Mouse (Mus musculus): ENCODE measurements around the gene Slc41a1.

The Slc41a1 gene

DNA sequence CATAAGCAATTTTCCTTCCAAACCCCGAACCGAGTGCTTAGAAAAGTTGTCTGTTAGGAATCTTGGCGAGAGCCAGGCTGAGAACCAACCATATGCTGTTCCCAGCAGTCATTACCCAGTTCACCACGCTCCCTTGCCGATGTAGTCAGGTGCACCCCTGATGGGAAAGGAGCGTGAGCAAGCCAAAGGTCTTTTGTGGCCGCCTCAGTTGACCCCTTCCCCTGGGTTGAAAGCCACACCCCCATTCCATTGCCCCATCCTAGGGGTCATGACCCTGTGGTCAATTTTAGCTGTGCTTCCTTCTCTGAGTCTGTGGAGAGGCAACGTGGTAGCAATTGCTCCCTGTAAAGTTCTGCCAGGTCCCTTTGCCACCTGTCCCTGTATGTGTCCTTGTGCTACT is 17.6 kb downstream of the Slc41a1 start:
- TF ChIP-seq GATA4 (IDR thresholded peaks at IDR 0.05; ENCODE audit: insufficient replicate concordance, low read length): no peak

DNA sequence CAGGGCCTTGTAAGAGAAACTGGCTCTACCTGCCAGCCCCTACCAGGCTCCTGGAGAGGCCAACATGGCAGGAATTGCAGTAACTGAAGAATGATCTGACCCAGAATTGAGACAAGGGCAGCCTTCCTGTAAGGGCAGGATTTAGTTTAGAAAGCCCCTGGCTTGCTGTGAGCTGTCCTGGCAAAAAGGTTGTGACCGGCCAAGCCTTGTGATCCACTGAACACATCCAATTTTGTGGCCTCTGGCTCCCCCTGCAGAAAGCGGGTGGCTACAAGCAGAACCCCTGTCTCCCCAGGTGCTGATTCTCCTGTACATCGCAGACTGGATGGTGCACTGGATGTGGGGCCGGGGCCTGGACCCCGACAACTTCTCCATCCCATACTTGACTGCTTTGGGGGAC is 19.0 kb downstream of the Slc41a1 start:
- no peak for TF ChIP-seq GATA4 (IDR thresholded peaks at IDR 0.05; ENCODE audit: insufficient replicate concordance, low read length)

GRCm38 (mm10) chr1:131861811-131862210 is 34.5 kb downstream of the Slc41a1 start:
- no peak for TF ChIP-seq GATA4 (IDR thresholded peaks at IDR 0.05; ENCODE audit: insufficient replicate concordance, low read length)

GRCm38 (mm10) chr1:131865596-131865995 is 38.3 kb downstream of the Slc41a1 start:
- no peak for TF ChIP-seq GATA4 (IDR thresholded peaks at IDR 0.05; ENCODE audit: insufficient replicate concordance, low read length)

- TF ChIP-seq GATA4 (IDR thresholded peaks at IDR 0.05; ENCODE audit: insufficient replicate concordance, low read length): no peak
These were observed 39.2 kb downstream of the Slc41a1 start for GRCm38 (mm10) chr1:131866304-131866999.

DNA sequence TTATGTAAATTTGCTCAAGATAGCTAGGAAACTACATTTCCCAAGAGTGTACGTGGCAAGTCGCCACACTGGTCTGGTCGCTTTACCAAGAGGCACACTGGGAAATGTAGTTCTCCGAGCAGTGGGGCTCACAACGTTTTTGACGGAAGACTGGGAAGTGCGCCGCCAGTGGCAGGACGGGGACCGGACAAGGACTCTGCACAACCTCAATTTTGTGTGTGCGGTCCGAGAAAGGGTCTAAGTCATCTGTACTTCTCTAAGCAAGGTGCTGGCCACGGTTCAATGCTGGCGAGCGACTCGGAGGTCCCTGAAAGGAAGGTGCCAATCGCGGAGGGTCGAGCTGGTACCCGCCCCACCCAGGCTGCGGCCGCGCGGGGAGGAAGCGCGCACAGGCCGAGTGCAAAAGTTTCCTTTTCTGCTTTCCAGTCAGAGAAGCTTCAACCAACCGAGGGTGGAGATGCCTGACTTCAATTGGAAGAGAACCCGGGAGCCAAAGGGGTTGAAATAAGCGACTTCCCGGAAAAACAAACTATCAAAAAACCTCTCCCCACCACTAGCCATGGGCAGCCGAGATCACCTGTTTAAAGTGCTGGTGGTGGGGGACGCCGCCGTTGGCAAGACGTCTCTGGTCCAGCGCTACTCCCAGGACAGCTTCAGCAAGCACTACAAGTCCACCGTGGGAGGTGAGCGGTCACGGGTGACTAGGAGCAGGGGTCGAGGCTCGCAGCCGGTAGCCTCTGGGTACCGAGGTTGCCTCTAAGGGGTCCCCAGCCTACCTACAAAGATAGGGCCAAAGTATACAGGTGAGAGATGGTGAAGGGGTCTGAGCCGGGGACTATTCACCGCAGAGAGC is 40.0 kb downstream of the Slc41a1 start, which contains the start of gene Rab29:
Gene Rab29 (plus strand): TSS at position 132 of the 853 bp plus-strand sequence.
- no peak for TF ChIP-seq GATA4 (IDR thresholded peaks at IDR 0.05; ENCODE audit: insufficient replicate concordance, low read length)

DNA sequence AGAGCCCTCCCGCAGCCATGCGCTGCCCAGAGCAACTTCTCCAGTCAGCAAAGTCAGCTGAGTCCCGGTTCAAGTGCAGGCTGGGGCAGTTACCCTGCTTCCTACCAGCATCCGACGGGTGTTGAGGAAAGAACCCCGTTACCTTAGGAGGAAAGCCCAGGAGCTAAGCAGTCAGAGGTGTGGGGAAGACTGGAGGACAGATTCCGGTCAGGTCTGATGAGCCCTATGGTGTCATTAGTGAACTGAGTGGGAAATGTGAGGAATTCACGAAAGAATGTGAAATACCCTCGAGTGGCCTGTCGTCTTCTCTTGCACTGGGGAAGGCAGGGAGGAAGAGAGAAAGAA is 40.6 kb downstream of the Slc41a1 start:
- TF ChIP-seq GATA4 (IDR thresholded peaks at IDR 0.05; ENCODE audit: insufficient replicate concordance, low read length): no peak

DNA sequence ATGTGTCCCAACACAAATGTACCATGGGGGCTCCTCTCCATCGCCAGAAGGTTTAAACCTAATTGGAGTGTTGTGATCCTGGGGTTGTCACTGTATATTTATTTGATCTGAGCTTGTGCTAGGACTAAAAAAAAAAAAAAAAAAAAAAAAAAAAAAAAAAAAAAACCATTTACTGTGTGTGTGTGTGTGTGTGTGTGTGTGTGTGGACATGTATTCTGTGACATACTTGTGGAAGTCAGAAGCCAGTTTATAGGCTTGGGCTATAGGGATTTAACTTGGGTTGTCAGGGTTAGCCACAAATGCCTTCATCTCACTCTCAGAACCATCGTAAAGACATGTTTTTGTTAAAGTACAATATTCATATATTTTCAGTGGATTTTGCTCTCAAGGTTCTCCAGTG is 42.3 kb downstream of the Slc41a1 start:
- no peak for TF ChIP-seq GATA4 (IDR thresholded peaks at IDR 0.05; ENCODE audit: insufficient replicate concordance, low read length)

- no peak for TF ChIP-seq GATA4 (IDR thresholded peaks at IDR 0.05; ENCODE audit: insufficient replicate concordance, low read length)
These were observed 45.6 kb downstream of the Slc41a1 start for GRCm38 (mm10) chr1:131872856-131873255.

GRCm38 (mm10) chr1:131879816-131880215 is 52.5 kb downstream of the Slc41a1 start:
- no peak for TF ChIP-seq GATA4 (IDR thresholded peaks at IDR 0.05; ENCODE audit: insufficient replicate concordance, low read length)

DNA sequence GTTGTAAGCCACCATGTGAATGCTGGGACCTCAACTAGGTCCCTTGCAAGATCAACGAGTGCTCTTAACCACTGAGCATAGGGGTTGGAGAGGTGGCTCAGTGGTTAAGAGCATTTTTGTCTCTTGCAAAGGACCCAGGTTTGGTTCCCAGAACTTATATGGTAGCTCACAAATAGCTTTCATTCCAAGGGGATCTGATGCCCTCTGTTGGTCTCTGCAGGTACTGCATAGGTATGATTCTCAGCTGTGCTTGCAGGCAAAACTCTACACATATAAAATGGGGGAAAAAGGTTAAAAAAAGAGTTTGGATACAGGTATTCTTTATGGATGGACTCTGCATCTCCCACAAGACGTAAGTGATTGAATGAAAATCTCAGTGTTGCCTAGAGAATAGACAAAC is 55.5 kb downstream of the Slc41a1 start:
- TF ChIP-seq GATA4 (IDR thresholded peaks at IDR 0.05; ENCODE audit: insufficient replicate concordance, low read length): no peak

DNA sequence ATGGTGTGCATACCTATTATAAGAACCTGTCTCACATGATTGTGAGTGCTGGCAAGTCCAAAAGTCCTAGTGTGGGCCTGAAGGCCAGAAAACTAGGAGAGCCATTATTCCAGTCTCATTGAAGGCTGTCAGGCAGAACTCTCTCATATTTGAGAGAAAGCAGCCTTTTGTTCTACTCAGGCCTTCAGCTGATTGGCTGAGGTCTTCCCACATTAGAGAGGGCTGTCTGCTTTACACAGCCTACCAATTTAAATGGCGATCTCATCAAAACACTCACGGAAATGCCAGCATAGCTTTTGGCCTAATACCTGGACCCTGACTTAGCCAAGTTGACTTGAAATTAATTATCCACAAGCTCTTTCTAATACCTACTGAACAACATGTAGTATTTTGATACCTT is 58.9 kb downstream of the Slc41a1 start:
- no peak for TF ChIP-seq GATA4 (IDR thresholded peaks at IDR 0.05; ENCODE audit: insufficient replicate concordance, low read length)

DNA sequence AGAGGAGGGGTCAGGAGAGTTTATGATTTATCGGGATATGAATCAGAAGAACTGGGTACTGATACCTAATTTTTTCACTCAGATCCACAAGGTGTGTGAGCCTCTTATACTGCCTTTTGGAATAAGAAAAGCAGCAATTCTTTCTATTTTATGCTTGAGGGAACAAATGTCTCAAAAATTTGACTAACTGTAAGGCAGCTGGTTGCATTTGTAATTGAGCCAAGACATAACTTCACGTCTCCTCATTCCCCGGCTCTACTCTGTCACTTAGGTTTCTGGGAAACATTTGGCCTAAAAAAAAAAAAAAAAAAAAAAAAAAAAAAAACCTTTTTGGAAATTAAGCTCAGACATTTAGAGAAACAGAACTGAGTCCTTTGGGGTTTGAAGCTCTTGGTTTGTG is 59.3 kb downstream of the Slc41a1 start:
- TF ChIP-seq GATA4 (IDR thresholded peaks at IDR 0.05; ENCODE audit: insufficient replicate concordance, low read length): no peak

GRCm38 (mm10) chr1:131890043-131890658 is 62.9 kb downstream of the Slc41a1 start:
- TF ChIP-seq GATA4 (IDR thresholded peaks at IDR 0.05; ENCODE audit: insufficient replicate concordance, low read length): no peak

DNA sequence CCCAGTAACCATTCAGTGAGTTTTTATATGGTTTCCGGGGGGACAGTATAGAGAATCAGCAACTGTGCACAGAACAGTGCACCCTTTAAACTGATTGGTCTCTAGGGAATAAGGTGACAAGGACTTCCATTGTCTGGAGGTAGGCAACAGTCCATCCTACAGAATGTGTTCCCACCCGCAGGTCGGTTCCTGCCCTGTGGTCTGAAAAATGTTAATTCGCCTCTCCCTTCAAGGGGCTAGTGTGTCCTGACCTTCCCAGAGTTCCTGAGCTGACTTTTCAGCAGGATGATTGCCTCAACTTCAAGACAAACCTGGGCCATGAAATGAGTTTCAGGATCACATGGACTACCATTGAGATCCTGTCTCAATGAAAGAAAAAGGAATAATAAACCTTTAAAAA is 64.1 kb downstream of the Slc41a1 start:
- TF ChIP-seq GATA4 (IDR thresholded peaks at IDR 0.05; ENCODE audit: insufficient replicate concordance, low read length): no peak

Data from liver, adult (tissue).